Mouse (Mus musculus) midbrain, postnatal 0 days (tissue): Measurements from ENCODE around the gene Sorcs2. TPM values are rescaled to one million over a fixed set of nuclear protein-coding genes. Genes with fewer than 3 reads are reported as not detected.

Experiments used
- ATAC-seq: fragments of 200-750 bp; cut with Nextera tagmentation; 2 replicates; pipeline ENCODE4 v1.8.0; 2017; ENCODE audit warnings: moderate number of reproducible peaks, mild to moderate bottlenecking, moderate TSS enrichment, moderate library complexity; ENCODE audit not compliant: low FRiP score
- DNase-seq: peaks from one replicate; pipeline ENCODE4 v3.0.0-alpha.2; 2015; ENCODE audit warnings: low spot score
- H3K27ac ChIP-seq: fragments of 300-500 bp; sonication (generic); 2 replicates; pipeline ENCODE4 v1.5.1; 2014; ENCODE audit warnings: low read depth, mild to moderate bottlenecking, low read length, mixed read lengths
- H3K27me3 ChIP-seq: fragments of 300-500 bp; sonication (generic); 2 replicates; pipeline ENCODE4 v1.6.1; 2014; ENCODE audit warnings: low read length, control low read depth, mixed read lengths; ENCODE audit not compliant: insufficient read depth
- H3K36me3 ChIP-seq: fragments of 300-500 bp; sonication (generic); 2 replicates; pipeline ENCODE4 v1.6.1; 2014; ENCODE audit warnings: low read length, control low read depth, mixed read lengths; ENCODE audit not compliant: insufficient read depth
- H3K4me1 ChIP-seq: fragments of 300-500 bp; sonication (generic); 2 replicates; pipeline ENCODE4 v1.6.1; 2014; ENCODE audit warnings: mild to moderate bottlenecking, control low read depth, antibody characterized with exemption, low read length, mixed read lengths; ENCODE audit not compliant: insufficient read depth
- H3K4me2 ChIP-seq: fragments of 300-500 bp; sonication (generic); 2 replicates; pipeline ENCODE4 v1.6.1; 2014; ENCODE audit warnings: low read depth, mild to moderate bottlenecking, low read length, mixed read lengths; ENCODE audit not compliant: poor library complexity, severe bottlenecking
- H3K4me3 ChIP-seq: fragments of 300-500 bp; sonication (generic); 2 replicates; pipeline ENCODE4 v1.5.1; 2014; ENCODE audit warnings: low read depth, mild to moderate bottlenecking, low read length, moderate library complexity
- H3K9ac ChIP-seq: fragments of 300-500 bp; sonication (generic); replicated peaks from 2 replicates; pipeline ENCODE4 v1.6.1; 2014; ENCODE audit warnings: mild to moderate bottlenecking, low read length, moderate library complexity, mixed read lengths; ENCODE audit not compliant: poor library complexity, severe bottlenecking
- H3K9me3 ChIP-seq: fragments of 300-500 bp; sonication (generic); 2 replicates; pipeline ENCODE4 v1.6.1; 2016; ENCODE audit warnings: low read length, control low read depth
- CTCF ChIP-seq: IDR thresholded peaks from 2 replicates; pipeline ENCODE4 v1.5.1; 2016; ENCODE audit warnings: antibody characterized with exemption, mild to moderate bottlenecking
- WGBS: fragments of 180-500 bp; shearing (Covaris S2); extraction: QIAGEN DNeasy Blood & Tissue Kit; methylation state at CpG from one replicate; pipeline ENCODE4 v1.1.7; 2014; 5-methylcytosine and 5-hydroxymethylcytosine counted together
- polyA plus RNA-seq: library from polyadenylated mRNA; unstranded; fragments of >200 nt; fragmentation: Nextera tagmentation; extraction: Ambion mirVana; gene quantifications from 2 replicates; pipeline ENCODE4 v1.2.1, GENCODE M21; 2015
- total RNA-seq: library from RNA; depleted of rRNA; stranded (reverse); fragments of >200 nt; gene quantifications from 2 replicates; pipeline ENCODE4 v1.2.3, GENCODE M21; 2014

Gene Sorcs2
- total and polyA plus RNA-seq, 2 experiments from 2014 or later = 16.1 to 49.2 TPM

DNA sequence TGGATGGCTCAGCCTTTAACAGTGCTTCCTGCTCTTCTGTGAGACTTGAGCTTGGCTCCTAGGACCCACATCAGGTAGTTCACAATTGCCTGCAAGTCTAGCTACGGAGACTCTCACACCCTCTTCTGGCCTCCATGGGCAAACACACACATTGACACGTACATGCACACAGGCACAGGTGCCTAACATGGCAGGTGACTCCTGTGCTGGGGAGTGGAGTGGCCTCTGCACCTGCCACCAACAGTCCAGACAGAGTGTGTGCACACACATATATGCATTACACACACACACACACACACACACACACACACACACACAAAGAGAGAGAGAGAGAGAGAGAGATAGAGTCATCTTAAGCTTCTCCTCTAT is 19.6 kb downstream of the Sorcs2 start:
- Histone ChIP-seq H3K9ac (no peak overlapping the region), H3K9me3 (no peaks in the 10 kb centered on the region), H3K4me3 (no peak overlapping the region), H3K27ac (no peak overlapping the region), H3K27me3 (no peaks in the 10 kb centered on the region), H3K4me1 (0 out of 2 replicates have a peak, but pooled peaks cover 11% of the 10 kb centered on the region), H3K36me3 (no peaks in the 10 kb centered on the region), H3K4me2 (no peak overlapping the region)
- WGBS = 92% methylated on average over 2 of the region's 2 CpGs
- no peak for TF ChIP-seq CTCF
- no peak for DNase-seq
- no peak for ATAC-seq

DNA sequence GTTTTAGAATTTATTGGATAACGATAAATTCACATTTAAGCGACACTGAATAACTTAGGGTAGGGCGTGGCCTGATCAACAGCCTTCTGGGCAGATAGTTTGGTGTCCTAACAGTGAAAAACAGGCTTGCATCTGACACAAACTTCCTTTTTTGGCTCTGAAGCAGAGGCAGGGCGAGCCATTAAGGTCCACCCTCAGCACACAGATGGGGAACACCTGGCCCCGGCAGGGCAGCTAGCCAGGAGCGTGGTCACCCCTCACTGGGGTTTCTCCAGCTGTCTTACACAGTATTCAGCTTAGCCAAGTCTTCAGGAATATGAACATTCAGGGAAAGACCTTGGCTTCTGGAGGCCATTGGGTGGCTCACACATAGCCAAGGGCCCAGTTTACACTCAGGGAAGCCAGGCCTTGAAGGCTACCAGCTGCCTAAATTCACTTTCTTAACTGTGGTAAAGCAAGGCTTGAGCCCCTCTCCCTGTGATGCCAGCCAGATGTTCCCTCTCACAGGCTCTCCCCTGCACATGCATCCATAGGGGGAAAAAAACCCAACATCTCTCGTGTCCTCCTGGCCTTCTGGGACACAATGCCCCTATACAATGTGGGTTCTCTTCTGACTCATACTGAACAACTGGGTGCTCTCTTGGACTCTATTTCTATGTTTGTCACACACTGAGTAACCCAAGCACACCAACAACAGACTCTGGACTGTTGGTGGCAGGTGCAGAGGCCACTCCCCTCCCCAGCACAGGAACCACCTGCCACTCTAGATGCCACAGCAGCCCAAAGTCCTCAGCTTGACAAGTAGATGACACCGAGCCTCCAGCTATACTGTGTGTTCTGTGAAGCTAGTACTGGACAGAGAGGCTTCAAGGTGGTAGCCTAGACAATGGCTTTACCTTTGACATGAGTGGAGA is 20.2 kb downstream of the Sorcs2 start:
- Histone ChIP-seq H3K9me3 (no peaks in the 10 kb centered on the region), H3K27ac (no peak overlapping the region), H3K4me1 (0 out of 2 replicates have a peak, but pooled peaks cover 4% of the 10 kb centered on the region), H3K4me3 (no peak overlapping the region), H3K27me3 (no peaks in the 10 kb centered on the region), H3K36me3 (no peaks in the 10 kb centered on the region), H3K4me2 (no peak overlapping the region), H3K9ac (no peak overlapping the region)
- DNase-seq (no peak), ATAC-seq (no peak)
- WGBS = 89% methylated on average over 8 of the region's 8 CpGs
- TF ChIP-seq CTCF = no peak

- Histone ChIP-seq H3K9me3 (no peaks in the 10 kb centered on the region), H3K4me3 (no peak overlapping the region), H3K4me2 (no peak overlapping the region), H3K4me1 (no peaks in the 10 kb centered on the region), H3K36me3 (no peaks in the 10 kb centered on the region), H3K27me3 (no peaks in the 10 kb centered on the region), H3K27ac (no peak overlapping the region), H3K9ac (no peak overlapping the region)
- no peak for TF ChIP-seq CTCF
- DNase-seq (no peak), ATAC-seq (no peak)
- 69% methylated on average over 8 of the region's 8 CpGs for WGBS
Measured at GRCm38 (mm10) chr5:36375886-36376285, 22.1 kb downstream of the Sorcs2 start.

- Histone ChIP-seq H3K27me3 (no peaks in the 10 kb centered on the region), H3K9me3 (no peaks in the 10 kb centered on the region), H3K9ac (no peak overlapping the region), H3K4me3 (no peak overlapping the region), H3K27ac (no peak overlapping the region), H3K4me2 (no peak overlapping the region), H3K4me1 (no peaks in the 10 kb centered on the region), H3K36me3 (no peaks in the 10 kb centered on the region)
- no peak for ATAC-seq
- no peak for TF ChIP-seq CTCF
- 55% methylated on average over 19 of the region's 19 CpGs for WGBS
- DNase-seq = no peak
Measured at GRCm38 (mm10) chr5:36374221-36375050, 23.5 kb downstream of the Sorcs2 start.

DNA sequence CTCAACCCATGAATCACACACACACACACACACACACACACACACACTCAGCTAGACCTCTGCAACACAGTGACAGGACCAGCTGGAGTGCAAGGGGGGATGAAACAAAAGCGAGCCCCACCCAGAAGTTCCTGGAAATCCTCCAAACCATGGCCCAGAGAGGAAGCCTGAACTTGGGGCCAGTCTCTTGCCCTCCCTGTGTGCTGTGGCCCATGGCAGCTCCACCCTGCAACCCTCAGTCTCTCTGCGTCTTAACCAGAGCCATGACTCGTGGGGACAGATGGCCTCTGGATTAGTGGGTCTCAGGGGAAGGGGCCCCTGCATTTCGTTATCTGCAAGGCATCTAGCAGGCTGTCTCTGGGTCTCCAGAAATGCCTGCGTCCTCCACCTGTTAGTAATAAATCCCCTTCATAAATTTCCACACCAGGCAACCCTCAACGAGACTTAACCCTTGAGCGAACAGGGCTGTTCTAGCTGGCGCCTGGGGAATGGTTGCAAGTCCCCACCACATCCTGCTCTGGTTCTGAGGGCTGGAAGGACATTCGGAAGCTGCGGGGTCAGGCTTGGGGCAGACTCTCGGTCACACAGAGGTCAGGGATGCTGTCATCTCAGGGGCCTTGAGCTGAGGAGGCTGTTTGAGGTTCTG is 24.6 kb downstream of the Sorcs2 start:
- TF ChIP-seq CTCF = no peak
- DNase-seq (no peak), ATAC-seq (no peak)
- H3K36me3 ChIP-seq = no peaks in the 10 kb centered on the region
- no peak overlapping the region for H3K4me2 ChIP-seq
- 43% methylated on average over 11 of the region's 11 CpGs for WGBS
- no peak overlapping the region for H3K9ac ChIP-seq
- H3K27me3 ChIP-seq = no peaks in the 10 kb centered on the region
- H3K9me3 ChIP-seq = no peaks in the 10 kb centered on the region
- no peak overlapping the region for H3K27ac ChIP-seq
- no peak overlapping the region for H3K4me3 ChIP-seq
- peaks cover 2% of the 10 kb centered on the region; the same call in 1 of the 2 replicates for H3K4me1 ChIP-seq
